Mouse (Mus musculus) c-Kit-positive CD71-positive TER-119-positive erythroid progenitor cells, embryonic 14.5 days (primary cell): Measurements from ENCODE around the gene Gm21775.
"Not testable (repeated sequence)": the region's sequence is repeated elsewhere in the genome, so short reads cannot be mapped to it uniquely, and the experiment has no call there.

ENCODE experiments used
- DNase-seq: peaks from one replicate; pipeline ENCODE4 v3.0.0-alpha.2; 2013; ENCODE audit warnings: low spot score

The Gm21775 gene

GRCm38 (mm10) chrY:10553153-10553552, at the start of gene Gm21775:
Gene Gm21775, plus strand, starts transcription at chrY:10553453.
- DNase-seq: not testable (repeated sequence)

- DNase-seq: not testable (repeated sequence)
Observed at GRCm38 (mm10) chrY:10535942-10536341, 17.3 kb upstream of the Gm21775 start, which contains the start of gene Gm20737. Gene Gm20737, minus strand, starts transcription at chrY:10536042.
